In genomic region chr7:144571598-144571997, GRCm38 (mm10) we compare ENCODE assay signal across 12 mouse cellular contexts.
"Had no signal": no experiment of that assay in that cellular context is flagged by ENCODE, and none has a peak within 500 bp of the region (broad histone marks: within the 10 kb centered on the region; RNA-seq: fewer than 3 reads in every experiment).

No protein-coding gene starts in this region.

- H3K36me3 ChIP-seq: limb, embryonic 10.5 days; midbrain, embryonic 10.5 days; midbrain, embryonic 15.5 days; stomach, embryonic 15.5 days had no signal

- H3K9me3 ChIP-seq: limb, embryonic 10.5 days; midbrain, embryonic 10.5 days; midbrain, embryonic 15.5 days; stomach, embryonic 15.5 days had no signal

- DNase-seq: lung, embryonic 14.5 days; lung, postnatal 10 days; lung, postnatal 4 days; right cerebral cortex, postnatal 14 days; thymus, postnatal 4 days had no signal

- H3K27me3 ChIP-seq: midbrain, embryonic 15.5 days; stomach, embryonic 15.5 days had no signal

- H3K27ac ChIP-seq: hindbrain, postnatal 0 days; layer of hippocampus, adult 2 months; limb, embryonic 10.5 days; midbrain, embryonic 10.5 days; midbrain, embryonic 15.5 days; stomach, embryonic 15.5 days had no signal

- H3K4me3 ChIP-seq: layer of hippocampus, adult 2 months; limb, embryonic 10.5 days; midbrain, embryonic 10.5 days; midbrain, embryonic 15.5 days; stomach, embryonic 15.5 days had no signal

- H3K4me1 ChIP-seq: limb, embryonic 10.5 days; midbrain, embryonic 10.5 days; midbrain, embryonic 15.5 days; stomach, embryonic 15.5 days had no signal

- H3K4me2 ChIP-seq: liver, embryonic 11.5 days; lung, embryonic 14.5 days; midbrain, embryonic 15.5 days; stomach, embryonic 15.5 days had no signal

- H3K9ac ChIP-seq: lung, embryonic 14.5 days; midbrain, embryonic 15.5 days; stomach, embryonic 15.5 days had no signal

- ATAC-seq: hindbrain, postnatal 0 days; midbrain, embryonic 15.5 days had no signal
